Mouse (Mus musculus) granulocyte monocyte progenitor cell, adult 5-6 weeks (primary cell): ENCODE measurements around the gene Narfl. TPM values are rescaled to one million over a fixed set of nuclear protein-coding genes. Genes with fewer than 3 reads are reported as not detected.
"Not testable (repeated sequence)": the region's sequence is repeated elsewhere in the genome, so short reads cannot be mapped to it uniquely, and the experiment has no call there.

Source experiments
- ATAC-seq: replicated peaks from 2 replicates; pipeline ENCODE4 v1.8.0; 2016; ENCODE audit warnings: mild to moderate bottlenecking, moderate TSS enrichment, inconsistent platforms; ENCODE audit not compliant: poor library complexity, severe bottlenecking
- total RNA-seq, 2 experiments: library from RNA; stranded (forward) in 1 of 2; stranded (reverse) in 1 of 2; fragments of 200-712, 200-1000 nt in 1 of 2; fragments of >200 nt in 1 of 2; fragmentation: Nextera tagmentation in 1 of 2; gene quantifications; 2 replicates each; pipeline ENCODE4 v1.2.3; 2014 to 2017

The Narfl gene
- total RNA-seq, 2 experiments from 2014 or later: 15.0 to 23.5 TPM

DNA sequence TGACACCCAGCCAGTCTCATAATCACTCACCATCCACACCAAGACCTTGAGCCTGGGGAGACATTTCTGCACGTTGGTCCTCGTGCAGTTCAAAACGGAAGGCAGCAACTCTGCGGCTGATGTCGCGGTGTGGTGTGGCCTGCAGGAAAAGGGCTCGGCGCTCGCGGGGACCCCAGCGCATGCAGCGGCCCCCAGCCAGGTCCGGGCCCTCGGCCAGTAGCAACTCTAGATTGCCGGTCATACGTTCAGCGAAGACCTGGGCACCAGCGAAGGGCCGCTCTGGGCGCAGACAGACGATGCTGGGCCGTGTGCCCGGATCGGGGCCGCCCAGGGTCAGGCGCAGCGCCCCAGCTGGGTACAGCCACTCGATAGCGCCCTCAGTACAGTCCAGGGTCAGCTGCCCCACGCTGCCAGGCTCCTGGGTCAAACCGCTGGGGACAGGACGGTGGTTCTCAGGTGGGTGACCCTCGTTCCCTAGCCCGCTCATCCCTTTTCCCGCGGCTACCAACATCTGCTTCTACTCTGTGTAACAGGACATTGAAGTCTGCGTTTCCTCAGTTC lies 22.7 kb downstream of the Narfl start:
- ATAC-seq: no peak

DNA sequence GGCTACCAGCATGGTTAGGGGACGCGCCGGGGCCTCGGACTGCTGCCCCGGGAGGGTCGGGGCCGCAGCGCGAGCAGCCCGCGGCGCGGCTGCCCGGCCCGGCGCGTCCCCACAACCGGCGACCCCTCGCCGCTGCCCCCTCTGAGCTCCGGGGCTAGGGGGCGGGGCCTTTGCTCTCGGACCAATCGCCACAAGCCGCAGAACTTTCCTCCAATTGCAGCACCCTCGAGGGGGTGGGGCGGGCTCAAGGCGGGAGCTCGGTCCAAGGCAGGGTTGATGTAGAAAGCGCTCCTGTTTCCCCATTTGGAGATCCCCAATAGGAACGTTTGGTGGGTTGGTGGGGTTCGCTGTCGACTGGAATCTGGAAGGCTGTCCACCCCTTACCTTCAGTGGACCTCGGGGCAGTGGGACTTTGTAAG lies 23.4 kb downstream of the Narfl start, which contains the start of gene Metrn:
Gene Metrn, minus strand, starts transcription at position 186 of the 419 bp plus-strand sequence.
- ATAC-seq: peak; percentile 83

DNA sequence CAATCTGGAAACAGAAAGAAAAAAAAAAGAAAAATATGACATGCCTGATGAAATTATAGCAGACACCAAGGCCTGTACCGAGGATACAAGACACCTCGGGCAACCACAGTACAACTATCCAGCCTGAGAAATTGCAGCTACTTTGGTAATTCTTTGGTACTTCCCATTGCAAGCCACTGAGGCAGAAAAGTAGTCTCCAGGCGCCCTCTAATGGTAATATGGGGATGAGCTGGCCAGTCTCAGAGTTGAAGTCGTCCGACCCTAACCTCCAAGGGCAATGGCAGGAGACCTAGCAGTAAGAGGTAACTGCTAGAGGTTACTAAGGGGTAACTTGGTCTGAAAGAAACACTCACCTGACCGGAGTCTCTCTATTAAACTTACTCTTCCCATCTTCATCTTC lies 27.5 kb downstream of the Narfl start:
- ATAC-seq: peak; percentile 62

DNA sequence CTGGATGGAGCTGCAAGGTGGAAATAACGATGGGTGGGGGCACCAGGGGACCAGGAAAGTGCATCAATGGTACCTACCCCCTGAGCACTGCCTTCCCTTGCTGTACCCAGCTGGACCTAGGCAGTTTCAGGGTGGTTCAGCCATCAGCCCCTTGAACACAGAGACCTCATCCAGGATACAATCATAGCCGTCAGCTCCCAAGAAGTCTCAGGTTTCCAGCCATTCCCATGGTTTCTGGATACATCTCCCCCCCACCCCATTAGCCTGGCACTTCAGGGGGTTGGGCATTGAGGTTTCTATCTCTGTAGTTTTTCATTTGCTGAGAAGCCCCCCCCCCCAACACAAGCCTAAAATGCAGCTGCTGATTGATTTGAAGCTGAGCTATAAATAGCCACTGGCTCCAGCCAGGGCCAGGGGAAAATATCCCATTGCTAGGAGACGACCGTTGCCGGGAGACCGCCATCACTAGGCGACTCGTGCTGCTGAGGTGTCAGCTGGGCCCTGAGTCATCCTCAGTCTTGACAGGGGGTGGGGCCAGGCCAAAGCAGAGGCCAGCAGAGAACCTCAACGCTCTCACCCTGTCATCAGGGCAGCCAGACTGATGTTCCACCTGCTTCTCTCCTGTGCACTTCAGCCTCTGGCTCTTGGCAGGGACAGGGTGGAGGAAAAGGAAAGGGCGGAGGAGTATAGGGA lies 29.4 kb downstream of the Narfl start:
- ATAC-seq: peak; percentile 31; the same call in 1 of the 2 replicates

DNA sequence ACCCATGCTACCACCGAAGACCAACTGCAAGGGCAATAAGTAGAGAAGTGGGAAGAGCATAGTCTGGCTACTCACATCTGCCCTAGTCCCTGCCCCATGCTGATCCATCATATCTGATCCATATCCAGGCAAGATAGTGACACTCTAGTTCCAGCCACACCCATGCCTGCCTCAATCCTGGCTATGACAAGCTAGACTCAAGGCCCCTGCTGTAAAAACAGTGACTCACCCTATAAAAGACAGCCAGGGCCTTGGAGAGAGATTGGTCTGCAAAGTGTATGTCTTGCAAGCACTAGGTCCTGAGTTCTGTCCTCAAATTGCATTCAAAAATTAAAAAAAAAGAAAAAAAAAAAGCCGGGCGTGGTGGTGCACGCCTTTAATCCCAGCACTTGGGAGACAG lies 32.9 kb downstream of the Narfl start:
- no peak for ATAC-seq

DNA sequence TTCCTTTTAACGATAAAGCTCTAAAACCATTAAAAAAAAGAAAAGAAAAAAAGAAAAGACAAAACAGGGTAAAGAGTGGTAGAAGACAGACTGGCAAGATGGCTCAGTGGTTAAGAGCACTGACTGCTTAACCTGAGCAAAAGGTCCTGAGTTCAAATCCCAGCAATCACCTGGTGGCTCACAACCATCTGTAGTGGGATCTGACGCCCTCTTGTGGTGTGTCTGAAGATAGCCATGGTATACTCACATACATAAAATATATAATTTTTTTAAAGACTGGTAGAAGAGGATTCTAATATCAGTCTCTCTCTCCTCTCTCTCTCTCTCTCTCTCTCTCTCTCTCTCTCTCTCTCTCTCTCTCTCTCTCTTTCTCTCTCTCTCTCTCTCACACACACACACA lies 33.9 kb downstream of the Narfl start:
- ATAC-seq: not testable (repeated sequence)

DNA sequence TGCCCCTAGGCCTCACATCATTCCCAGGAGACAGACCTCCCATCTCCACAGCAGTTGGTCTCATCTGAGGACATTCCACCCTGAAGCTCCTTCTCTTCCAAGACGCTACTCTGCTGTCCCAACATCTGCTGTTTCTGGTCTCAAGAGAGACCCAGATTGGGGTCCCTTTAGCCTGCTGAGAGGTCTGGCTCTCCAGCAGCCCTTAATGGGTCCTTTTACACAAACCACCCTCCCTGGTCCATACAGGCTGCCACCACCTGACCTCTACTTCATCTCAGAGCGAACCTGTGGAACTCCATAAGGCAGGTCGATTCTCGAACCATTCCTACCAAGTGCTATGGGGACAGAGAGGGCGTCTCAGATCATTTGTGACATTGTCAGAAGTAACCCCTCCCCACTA lies 34.5 kb downstream of the Narfl start:
- no peak for ATAC-seq

DNA sequence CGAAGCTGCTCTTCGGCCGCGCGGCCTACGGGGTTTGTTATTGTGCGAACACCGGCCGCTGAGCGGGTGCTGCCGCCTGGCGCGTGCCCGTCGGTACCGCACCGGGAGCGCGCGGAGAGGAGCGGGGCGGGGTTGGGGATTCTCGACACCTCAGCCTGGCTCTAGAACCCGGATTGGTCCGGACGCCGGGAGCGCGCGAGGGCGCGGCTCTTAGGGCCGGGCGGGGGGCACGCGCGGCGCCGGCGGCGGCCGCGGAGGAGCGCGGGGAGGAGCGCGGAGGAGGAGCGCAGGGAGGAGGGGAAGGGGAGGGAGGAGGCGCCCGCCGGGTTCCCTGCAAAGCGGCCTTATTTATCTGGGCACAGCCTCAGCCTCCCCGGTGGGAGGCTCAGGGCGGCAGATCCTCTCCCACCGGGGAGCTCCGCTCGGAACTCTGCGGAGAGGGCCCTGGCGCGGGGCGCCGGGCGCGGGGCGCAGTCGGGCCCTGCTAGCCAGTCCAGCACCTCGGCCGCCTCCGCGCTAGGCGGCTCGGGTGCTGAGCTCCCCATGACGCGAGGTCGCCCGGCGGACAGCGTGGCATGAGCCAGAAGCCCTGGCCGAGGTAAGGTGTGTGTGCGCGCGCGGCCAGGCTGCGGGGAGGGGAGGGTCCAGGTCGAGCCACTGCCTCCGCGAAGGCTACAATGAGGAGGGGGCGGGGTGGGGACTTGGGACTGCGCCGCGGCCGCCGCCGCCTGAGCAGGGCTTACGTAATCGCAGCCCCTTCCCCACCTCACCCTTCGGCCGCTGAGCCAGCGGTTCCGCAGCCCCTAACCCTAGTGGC lies 35.4 kb downstream of the Narfl start, which contains the start of gene Fbxl16:
Gene Fbxl16, plus strand, starts transcription at position 297 of the 817 bp plus-strand sequence.
- peak; percentile 16; the same call in 1 of the 2 replicates for ATAC-seq

DNA sequence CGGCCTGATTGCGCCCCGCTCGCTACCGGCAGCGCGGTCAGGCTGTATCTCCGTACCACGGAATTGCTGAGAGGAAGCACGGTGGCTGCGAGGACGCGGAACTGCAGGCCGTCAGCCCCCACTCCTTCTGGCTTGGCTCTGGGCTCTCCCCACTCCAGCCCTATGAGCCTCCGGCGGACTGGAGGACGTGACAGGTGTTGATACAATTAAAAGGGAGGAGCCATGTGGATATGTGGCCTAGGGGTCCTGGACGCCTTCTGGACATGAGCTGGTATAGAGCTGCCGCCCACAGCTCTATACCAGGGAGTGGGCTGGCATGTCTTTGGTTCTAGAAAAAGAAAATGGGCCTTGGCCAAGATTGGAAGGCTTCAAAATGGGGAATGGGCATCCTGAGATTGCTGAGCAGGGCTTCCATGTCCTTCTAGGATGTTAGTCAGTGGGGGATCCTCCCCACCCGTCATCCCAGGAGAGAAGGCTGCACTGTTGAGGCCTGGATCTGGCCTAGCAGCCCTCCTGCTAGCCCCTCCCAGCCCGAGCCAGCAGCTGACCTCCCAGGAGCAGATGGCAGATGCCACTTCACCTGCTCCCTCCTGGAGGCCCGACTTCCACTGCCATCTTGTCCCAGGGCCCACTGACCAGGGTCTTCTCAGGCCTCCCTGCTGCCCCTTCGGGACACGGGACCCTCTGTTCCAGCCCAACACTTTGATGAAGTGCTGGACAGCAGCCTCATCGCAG lies 36.2 kb downstream of the Narfl start:
- ATAC-seq: 0 out of 2 replicates have a peak, but pooled peaks have one; percentile 13

DNA sequence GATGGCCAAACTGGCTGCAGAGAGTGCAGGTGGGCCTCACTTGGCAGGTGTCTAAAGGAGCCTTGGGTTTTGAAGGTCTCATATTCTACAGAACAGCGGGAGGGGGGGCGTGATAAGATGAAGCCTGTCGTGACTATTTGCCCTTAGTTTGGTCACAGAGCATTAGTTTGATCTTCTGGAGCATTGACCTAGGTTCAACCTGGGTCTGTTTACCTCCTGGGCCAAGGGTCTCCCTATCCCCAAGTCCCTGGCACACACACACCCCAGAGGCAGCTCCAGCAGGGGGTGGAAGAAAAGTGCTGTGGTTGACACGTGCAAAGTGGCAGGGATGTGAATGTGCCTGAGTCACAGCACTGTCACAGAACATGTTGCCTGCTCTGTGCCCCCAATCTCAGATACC lies 37.3 kb downstream of the Narfl start:
- ATAC-seq: no peak

DNA sequence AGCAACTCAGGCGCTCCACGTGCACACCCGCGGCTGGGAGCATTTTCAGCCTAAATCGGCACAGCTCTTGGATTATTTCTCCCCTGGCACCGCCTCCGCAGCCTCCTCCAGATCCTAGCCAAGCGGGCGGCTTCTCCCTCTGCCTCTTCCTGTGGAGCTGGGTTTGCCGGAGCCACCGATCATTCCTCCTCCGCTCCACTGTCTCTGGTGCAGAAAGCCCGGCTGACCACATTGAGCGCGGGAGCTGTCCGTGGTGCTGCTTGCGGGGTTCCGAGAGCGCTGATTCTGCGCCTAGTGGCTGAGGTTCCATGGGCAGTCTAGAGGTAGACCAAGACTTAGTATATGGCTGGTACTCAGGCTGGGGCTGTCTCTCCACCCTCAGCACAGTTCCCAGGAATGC lies 39.9 kb downstream of the Narfl start:
- peak; percentile 90 for ATAC-seq

DNA sequence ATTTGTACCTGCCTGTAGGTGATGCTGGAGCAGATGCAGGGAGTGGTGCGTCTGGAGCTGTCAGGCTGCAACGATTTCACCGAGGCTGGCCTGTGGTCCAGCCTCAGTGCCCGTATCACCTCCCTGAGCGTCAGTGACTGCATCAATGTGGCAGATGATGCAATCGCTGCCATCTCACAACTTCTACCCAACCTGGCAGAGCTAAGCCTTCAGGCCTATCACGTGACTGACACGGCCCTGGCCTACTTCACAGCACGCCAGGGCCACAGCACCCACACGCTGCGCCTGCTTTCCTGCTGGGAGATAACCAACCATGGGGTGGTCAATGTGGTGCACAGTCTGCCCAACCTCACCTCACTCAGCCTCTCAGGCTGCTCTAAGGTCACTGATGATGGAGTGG lies 44.1 kb downstream of the Narfl start:
- ATAC-seq: no peak

DNA sequence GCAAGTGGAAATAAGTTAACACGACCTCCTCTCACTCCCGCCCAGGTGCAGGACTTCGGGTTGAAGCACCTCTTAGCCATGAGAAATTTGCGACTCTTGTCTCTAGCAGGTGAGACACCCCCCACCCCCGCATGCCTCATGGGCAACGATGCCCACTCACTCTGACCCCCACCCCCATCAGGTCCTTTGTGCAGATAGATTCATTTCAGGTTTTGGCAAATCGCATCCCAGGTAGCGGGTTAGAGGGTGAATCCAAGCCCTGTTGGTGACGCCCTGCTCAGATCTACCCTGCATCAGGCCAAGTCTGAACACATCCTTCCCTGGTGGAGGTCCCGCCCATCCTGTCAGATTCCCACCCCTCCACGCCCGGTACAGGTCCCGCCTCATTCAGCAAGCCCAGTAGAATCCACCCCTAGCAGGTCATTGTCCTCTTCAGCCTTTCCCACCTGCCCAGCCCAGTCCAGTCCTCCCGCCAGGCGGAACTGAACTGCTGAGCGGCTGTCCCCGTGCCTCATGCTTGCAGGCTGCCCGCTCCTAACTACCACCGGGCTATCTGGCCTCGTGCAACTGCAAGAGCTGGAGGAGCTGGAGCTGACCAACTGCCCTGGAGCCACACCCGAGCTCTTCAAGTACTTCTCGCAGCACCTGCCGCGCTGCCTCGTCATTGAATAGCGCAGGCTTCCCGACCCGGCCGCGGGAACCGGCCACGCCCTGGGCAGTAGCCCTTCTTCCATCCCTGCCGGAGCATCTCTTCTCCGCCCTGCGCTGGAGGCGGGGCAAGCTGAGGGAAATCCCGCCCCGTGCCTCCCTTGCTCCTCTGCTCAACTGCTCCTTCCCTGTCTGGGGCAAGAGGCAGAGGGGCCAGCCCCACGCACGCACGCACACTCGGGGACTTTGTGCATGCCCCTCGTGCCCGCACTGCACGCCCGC lies 45.5 kb downstream of the Narfl start:
- peak; percentile 30 for ATAC-seq

DNA sequence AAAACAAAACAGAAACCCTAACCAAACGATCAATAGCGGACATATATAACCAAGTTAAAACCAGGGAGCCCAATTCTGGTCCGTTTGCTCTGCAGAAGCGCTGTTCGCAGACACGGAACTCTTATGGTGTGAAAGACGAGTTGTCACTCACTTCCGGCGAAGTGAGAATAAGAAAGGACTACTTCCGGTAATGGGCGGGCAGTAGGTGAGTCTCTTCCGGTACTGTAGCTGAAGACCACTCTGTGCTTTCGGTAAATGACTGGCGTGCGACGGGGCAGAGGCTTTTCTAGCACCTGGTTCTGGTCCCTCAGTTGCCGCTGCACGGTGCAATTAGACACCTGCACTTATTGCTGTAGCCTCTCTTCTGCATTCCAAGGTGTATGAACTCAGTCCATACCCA lies 49.9 kb downstream of the Narfl start, which contains the start of gene Wdr24:
Gene Wdr24, plus strand, starts transcription at position 176 of the 400 bp plus-strand sequence.
- peak; percentile 78 for ATAC-seq

DNA sequence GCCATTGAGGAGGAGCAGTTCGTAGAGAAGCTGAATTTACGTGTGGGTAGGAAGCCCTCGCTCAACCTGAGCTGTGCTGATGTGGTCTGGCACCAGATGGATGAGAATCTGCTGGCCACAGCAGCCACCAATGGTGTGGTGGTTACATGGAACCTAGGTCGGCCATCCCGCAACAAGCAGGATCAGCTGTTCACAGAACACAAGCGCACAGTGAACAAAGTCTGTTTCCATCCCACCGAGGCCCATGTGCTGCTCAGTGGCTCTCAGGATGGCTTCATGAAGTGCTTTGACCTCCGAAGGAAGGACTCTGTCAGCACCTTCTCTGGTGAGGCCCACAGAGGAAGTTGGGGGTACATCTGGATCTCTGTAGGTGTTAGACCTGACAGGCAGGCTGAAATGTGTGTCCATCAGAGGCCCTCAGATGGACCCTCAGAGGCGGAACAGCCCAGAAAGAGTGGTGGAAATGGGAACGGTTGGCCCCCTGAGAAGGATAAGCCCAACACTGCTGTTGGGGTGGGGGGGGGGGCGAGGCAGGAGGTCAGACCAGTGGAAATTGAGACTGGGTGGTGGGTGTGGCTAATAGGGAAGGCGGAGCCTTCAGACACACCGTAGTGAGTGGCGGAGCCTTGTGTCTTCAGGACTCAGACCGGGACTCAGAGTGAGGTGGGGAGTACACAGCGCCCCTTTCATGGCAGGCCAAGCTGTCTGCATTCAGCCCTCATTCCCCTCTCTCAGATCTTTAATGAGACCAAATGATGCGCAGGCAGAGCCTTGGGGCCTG lies 51.0 kb downstream of the Narfl start:
- ATAC-seq: no peak

DNA sequence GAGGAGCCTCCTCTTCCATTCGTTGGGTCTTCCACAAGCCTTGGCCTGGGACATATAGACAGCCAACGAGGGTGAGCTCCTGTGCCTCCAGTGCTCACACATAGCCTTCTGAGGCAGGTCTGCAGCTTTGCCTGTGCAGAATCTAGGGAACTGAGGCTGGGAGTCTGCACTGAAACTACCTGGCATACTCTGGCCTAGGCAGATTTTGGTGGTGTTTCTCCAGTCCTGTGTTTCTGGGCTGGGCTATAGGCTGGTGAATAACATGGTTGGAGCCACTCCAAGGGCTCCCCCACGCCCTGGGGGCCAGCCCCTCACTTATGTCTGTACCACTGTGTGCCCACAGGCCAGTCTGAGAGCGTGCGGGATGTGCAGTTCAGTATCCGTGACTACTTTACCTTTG lies 51.7 kb downstream of the Narfl start:
- no peak for ATAC-seq

DNA sequence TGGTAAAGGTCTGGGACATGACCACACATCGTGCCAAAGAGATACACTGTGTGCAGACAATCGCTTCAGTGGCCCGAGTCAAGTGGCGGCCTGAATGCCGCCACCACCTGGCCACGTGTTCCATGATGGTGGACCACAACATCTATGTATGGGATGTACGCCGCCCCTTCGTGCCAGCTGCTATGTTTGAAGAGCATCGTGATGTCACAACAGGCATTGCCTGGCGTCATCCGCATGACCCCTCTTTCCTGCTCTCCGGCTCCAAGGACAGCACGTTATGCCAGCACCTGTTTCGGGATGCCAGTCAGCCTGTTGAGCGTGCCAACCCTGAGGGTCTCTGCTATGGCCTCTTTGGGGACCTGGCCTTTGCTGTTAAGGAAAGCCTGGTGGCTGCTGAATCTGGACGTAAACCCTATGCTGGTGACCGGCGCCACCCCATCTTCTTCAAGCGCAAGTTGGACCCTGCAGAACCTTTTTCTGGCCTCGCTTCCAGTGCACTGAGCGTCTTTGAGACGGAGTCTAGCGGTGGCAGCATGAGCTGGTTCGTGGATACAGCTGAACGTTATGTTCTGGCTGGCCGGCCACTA lies 52.5 kb downstream of the Narfl start:
- ATAC-seq: no peak

DNA sequence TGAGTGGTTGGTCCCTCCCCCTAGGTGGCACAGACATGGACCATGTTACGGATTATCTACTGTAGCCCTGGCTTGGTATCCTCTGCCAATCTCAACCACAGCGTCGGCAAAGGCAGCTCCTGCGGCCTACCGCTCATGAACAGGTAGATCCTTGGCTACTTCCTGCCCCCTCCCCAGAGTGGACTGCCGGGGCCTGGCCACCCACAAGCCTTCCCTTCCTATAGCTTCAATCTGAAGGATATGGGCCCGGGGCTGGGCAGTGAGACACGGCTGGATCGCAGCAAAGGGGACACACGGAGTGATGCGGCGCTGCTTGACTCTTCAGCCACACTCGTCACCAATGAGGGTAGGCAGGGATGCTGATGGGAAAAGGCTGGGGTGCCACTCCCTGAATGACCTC lies 53.4 kb downstream of the Narfl start:
- ATAC-seq: no peak
